Mouse (Mus musculus) layer of hippocampus, adult 8-10 months (tissue): Measurements from ENCODE around the gene Ndufaf1. TPM values are rescaled to one million over a fixed set of nuclear protein-coding genes. Genes with fewer than 3 reads are reported as not detected.
"Not testable (repeated sequence)": the region's sequence is repeated elsewhere in the genome, so short reads cannot be mapped to it uniquely, and the experiment has no call there.

Source experiments
- DNase-seq, 2 experiments: peaks; one replicate each; pipeline ENCODE4 v3.0.0; 2022; ENCODE audit warnings: low spot score in 2 of 2
- total RNA-seq, 4 experiments: library from RNA; stranded (reverse); gene quantifications; 2 replicates each; pipeline ENCODE4 v1.2.4; 2022

Gene Ndufaf1
- total RNA-seq = 10 to 100 TPM; 28.8 to 35.1 (median 29.7) TPM

DNA sequence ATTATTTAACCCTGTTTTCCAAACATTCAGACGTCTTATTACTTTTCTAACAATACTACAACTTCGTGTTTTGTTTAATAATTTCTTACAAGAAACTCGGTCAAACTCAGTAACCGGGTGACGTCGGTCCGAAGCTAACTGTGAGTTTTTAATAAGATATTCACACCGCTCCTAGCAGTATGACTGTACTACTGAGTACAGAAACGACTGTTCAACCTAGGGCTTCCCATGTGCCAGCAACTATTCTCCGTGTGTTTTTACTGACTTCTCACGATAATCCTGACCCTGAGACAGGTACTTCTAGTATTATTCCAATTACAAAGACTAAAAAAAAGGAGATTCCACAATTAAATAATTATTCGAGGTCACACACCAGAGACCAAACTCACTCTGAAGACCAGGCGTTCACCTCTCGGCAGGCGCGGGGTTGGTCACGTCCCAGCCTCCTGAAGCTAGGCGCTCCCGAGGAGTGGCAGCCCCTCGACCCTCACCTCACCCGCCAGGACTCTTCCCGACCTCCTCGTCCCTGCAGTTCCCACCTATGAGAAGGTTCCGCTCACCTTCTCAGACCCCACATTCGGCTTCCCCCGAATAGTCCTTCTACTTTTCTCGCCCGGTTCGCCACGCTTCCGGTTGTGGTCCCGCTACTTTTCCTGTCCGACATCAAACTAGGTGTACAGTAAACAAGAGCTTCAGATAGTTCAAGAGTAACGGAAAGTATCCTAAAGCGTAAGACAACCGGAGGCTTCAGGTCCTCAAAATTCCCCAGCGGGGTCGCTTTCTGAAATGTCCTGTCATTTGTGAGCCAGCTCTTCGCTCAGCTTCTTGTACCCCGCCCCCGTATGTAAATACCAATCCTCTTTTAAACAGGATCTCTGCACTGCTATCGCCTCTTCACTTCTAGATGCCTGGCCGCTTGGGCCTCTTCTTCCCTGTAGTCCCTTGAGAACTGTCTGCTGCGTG lies at the start of gene Ndufaf1:
Ndufaf1 (minus strand) TSS at position 608 of the 963 bp plus-strand sequence.
- DNase-seq = peak; percentile 77 to 83

GRCm38 (mm10) chr2:119710011-119710410 lies 47.4 kb upstream of the Ndufaf1 start:
- no peak for DNase-seq

- no peak for DNase-seq
Observed at GRCm38 (mm10) chr2:119707676-119708075, 45.0 kb upstream of the Ndufaf1 start.

DNA sequence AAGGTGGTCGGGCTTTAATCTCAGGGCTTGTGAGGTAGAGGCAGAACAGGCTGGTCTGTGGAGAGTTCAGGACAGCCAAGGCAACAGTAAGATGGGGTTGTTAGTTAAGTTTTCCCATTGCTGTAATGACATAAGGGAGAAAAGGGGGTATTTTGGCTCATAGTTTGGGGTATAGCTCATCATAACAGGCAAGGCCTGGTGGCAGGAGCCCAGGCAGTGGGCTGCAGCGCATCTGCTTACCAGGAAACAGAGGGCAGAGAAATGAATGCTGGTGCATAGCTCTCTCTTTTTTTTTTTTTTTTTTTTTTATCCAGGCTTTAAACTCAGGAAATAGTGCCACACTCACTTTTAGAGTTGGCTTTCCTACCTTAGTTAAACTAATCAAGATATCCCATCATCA lies 40.5 kb upstream of the Ndufaf1 start:
- DNase-seq = peak; percentile 36 to 46

- DNase-seq = no peak
Observed at GRCm38 (mm10) chr2:119699962-119700361, 37.3 kb upstream of the Ndufaf1 start.

DNA sequence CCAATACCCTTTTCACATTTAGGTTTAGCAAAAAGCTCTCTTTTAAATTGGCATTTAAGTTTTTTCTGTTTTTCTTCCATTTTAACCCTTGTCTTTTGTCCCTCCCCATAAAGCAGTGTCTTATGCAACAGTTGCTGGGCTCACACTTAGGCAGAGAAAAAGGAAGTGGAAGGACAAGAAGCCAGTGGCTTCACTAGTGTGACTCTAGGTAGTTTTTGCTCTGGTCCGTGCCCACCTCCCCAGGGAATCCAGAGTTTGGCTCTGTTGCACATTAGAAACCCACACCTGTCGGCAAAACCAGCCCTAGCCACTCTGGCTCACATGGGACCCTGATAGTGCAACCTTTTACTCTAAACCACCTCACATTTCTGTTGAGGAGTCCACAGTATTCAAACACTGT lies 35.8 kb upstream of the Ndufaf1 start:
- DNase-seq = no peak

- DNase-seq = no peak
Observed at GRCm38 (mm10) chr2:119696111-119696510, 33.5 kb upstream of the Ndufaf1 start.

- DNase-seq = no peak
Observed at GRCm38 (mm10) chr2:119694826-119695225, 32.2 kb upstream of the Ndufaf1 start.

DNA sequence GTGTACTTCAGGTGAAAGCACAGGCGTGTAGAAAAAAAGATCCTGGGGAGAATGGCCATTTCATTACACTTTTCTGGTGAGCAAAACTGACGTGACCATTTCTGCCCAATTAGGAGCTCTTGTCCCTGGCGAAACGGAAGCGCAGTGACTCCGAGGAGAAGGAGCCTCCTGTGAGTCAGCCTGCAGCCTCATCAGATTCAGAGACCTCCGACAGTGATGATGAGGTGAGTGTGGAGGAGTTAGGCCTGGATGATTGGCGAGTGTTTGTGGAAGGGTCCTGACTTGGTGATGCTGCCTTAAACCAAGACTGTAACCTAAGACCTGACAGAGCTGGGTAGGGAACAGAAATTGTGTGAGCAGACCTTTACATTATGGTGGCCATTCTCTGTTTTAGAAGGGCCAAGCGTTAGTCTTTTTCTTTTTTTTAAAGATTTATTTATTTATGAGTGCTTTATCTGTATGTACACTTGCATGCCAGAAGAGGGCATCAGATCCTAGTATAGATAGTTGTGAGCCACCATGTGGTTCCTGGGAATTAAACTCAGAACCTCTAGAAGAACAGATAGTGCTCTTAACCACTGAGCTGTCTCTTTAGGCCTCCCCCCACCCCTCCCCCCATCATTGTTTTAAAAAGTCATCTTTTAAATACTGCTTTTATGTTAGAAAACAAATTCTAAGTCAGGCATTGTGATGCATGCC lies 29.5 kb upstream of the Ndufaf1 start:
- DNase-seq = no peak

DNA sequence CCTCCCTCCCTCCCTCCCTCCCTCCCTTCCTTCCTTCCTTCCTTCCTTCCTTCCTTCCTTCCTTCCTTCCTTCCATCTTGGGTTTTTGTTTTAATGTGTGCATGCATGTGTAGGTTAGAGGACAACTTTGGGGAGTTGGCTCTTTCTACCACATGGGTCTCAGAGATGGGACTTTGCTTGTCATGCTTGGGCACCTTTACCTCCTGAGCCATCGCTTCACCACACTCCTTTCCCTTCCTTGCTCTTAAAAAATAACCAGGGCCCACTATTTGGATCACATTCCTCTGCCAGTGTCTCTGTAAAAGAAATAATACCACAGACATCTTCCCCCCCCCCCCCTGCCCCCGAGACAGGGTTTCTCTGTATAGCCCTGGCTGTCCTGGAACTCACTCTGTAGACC lies 21.1 kb upstream of the Ndufaf1 start:
- no peak for DNase-seq

DNA sequence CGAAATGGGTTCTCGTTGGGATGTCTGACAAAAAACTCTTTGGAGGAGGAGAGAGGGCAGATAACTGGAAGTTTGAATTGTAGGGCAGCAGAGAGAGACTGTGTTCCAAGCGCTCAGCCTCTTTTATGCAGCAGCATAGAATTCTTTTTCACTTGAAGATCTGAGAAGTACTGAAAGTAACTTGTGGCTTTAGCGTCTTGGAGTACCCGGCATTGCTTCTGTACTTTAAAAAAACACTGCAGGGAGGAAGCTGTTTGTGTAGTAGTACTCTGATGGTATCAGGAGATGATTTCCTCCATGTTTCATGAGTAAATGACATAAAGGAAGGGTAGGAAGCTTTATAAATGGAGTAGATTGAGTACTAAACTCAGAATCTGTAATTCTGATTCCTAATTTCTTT lies 13.2 kb upstream of the Ndufaf1 start:
- no peak for DNase-seq

DNA sequence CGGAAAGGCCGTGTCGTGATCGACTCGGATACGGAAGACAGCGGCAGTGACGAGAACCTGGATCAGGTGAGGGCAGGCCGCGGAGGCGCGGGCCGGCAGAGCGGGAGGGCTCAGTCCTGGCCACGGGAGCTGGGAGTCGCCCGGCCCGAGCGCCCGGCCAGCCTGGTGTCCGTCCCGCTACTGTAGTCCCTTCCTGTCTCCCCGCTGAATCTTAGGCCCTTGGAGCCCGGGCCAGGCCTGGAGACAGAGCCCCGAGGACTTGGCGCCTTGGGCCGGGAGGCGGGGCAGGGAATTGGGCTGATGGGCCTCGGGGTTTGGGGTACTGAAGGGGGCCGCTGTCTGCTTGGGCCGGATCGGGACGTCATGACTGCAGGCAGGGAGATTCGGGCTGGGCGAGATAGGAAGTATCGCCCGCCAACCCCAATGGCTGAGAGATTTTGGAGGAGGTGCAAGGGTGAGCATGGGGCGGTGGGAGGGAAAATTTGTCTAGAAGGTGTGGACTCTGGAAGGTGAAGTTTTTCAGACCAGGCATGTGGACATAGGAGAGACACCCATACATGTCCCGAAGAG lies 12.7 kb upstream of the Ndufaf1 start:
- DNase-seq = peak in 1 of 2 experiments; percentile 11

DNA sequence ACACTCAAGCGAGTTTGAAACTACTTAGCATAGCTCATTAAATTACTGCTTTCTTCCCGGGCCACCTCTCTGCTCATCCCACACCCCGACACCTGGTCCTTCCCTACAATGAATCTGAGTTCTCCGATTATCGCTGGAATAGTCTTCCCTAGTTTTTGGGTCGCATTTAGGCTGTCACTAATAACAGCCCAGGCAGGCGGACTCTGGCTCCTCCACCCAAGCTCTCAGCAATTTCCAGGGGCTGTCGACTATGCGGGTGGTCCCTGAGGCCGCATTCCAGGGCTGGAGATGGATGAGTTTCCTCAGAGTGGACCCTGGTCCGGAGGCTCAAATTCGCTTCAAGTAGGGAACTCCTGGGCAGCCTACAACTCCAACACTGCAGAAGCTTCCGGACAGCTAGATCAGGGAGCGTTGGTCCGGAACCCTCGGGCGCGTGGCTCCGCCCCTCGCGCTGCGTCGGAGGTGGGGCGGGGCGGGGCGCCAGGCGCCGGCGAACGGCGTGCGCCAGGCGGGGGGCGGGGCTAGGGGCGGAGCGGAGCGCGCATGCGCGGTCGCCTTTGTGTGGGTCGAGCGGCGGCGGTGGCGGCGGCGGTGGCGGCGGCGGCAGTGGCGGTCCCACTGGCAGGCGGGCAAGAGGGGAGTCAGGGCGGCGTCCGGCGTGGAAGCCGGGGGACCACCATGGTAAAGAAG lies 12.0 kb upstream of the Ndufaf1 start, which contains the start of gene Rtf1:
Rtf1 (plus strand) TSS at position 544 of the 690 bp plus-strand sequence.
- DNase-seq = peak; percentile 82 to 86

- no peak for DNase-seq
Observed at GRCm38 (mm10) chr2:119669010-119669409, 6.4 kb upstream of the Ndufaf1 start.

DNA sequence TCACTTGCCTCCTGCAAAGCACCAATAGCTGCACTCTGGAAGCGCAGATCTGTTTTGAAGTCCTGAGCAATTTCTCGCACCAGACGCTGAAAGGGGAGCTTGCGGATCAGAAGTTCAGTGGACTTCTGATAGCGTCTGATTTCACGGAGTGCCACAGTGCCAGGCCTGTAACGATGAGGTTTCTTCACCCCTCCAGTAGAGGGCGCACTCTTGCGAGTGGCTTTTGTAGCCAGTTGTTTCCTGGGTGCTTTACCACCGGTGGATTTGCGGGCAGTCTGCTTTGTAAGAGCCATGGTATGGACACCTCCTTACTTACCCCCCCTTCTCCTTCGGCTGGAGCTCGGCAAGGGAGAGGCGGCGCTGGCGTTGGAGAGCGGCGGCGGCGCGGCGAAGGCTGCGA lies 3.1 kb upstream of the Ndufaf1 start:
- not testable (repeated sequence) for DNase-seq

- DNase-seq = no peak
Observed at GRCm38 (mm10) chr2:119644254-119644653, 18.4 kb downstream of the Ndufaf1 start.

DNA sequence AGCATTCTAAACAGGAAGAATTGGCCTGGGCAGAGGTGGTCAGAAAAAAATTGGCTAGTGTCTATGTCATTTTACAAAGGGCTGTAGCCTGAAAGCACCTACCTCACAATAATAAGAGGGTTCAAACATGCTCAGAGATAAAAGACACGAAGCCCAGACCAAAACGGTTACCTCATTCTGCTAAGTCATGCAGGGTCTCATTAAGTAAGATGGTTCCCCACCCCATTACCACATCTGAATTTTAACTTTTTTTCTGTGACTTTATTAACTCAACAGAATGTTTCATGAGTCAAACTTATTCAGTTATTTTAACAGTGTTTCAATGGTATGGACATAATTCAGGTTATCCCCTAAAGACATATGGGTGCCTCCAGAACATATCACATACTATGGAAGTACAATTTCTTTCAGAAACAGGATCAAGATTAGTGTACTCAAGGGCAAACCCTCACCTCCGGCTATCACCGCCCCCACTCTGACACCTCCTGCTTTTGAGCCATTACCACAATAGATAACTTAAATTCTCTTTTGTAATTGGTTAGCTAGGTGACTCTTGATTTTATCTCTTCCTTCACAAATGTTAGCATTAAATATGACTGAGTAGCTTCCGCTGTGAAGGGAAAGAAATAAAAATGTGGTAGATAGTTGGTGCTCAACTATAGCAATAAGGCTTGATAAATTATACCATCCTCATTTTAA lies 21.3 kb downstream of the Ndufaf1 start:
- DNase-seq = no peak

GRCm38 (mm10) chr2:119636781-119637180 lies 25.8 kb downstream of the Ndufaf1 start:
- no peak for DNase-seq

DNA sequence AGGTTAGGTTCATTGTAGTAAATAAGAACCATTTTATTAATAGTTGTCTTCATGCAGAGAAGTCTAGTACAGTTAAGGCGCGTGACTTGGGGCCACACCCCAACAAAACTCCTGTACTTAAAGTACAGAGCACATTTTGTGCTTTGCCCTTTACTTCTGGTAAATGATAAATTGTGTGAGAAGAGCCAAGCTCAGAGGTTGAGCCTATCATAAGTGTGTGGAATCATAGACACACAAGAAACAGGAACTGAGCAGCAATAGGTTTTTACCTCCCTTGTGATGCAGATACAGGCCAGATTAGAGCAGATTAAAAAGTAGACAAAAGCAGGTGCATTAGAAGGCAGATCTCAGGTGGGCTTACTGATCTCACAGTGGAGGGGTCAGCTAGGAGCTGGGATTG lies 41.3 kb downstream of the Ndufaf1 start:
- DNase-seq = no peak

- not testable (repeated sequence) for DNase-seq
Observed at GRCm38 (mm10) chr2:119619002-119619401, 43.6 kb downstream of the Ndufaf1 start.
